Mouse (Mus musculus) T-helper 17 cell (primary cell): ENCODE data around the gene Ptprn2.

ENCODE experiments used
- in situ Hi-C, 2 experiments: fragments of 300-600 bp; cut with MboI, MseI; formaldehyde crosslinking; loops; 1 replicate in 1 of 2; 2 replicates in 1 of 2; pipeline ENCODE4 v1.15.1; 2025; ENCODE audit warnings: high pct_unique_total_duplicates in 2 of 2

Ptprn2 gene

GRCm38 (mm10) chr12:116873866-116874585 is 388.5 kb downstream of the Ptprn2 start:
- in situ Hi-C loops, result no loop called here

GRCm38 (mm10) chr12:116887496-116888281 is 402.2 kb downstream of the Ptprn2 start:
- in situ Hi-C loops, result no loop called here

- in situ Hi-C loops, result no loop called here
Measured at GRCm38 (mm10) chr12:116888856-116889255, 403.3 kb downstream of the Ptprn2 start.

GRCm38 (mm10) chr12:116892584-116892983 is 407.1 kb downstream of the Ptprn2 start:
- in situ Hi-C loops, result no loop called here

GRCm38 (mm10) chr12:116896651-116897050 is 411.1 kb downstream of the Ptprn2 start:
- in situ Hi-C loops, result no loop called here

GRCm38 (mm10) chr12:116901773-116902172 is 416.3 kb downstream of the Ptprn2 start:
- in situ Hi-C loops, result no loop called here

- in situ Hi-C loops, result no loop called here
Measured at GRCm38 (mm10) chr12:116907424-116907823, 421.9 kb downstream of the Ptprn2 start.

GRCm38 (mm10) chr12:116908668-116909067 is 423.1 kb downstream of the Ptprn2 start:
- in situ Hi-C loops, result no loop called here

- in situ Hi-C loops, result no loop called here
Measured at GRCm38 (mm10) chr12:116916776-116917175, 431.3 kb downstream of the Ptprn2 start.

- in situ Hi-C loops, result no loop called here
Measured at GRCm38 (mm10) chr12:116919185-116919584, 433.7 kb downstream of the Ptprn2 start.

- in situ Hi-C loops, result no loop called here
Measured at GRCm38 (mm10) chr12:116919691-116920526, 434.4 kb downstream of the Ptprn2 start.

- in situ Hi-C loops, result no loop called here
Measured at GRCm38 (mm10) chr12:116927115-116927514, 441.6 kb downstream of the Ptprn2 start.

GRCm38 (mm10) chr12:116927516-116927915 is 442.0 kb downstream of the Ptprn2 start:
- in situ Hi-C loops, result no loop called here

- in situ Hi-C loops, result loop anchor here in 1 of 2 experiments (10.0 kb wide), 1 partner anchor 154 kb away; no protein-coding TSS in a partner anchor
Measured at GRCm38 (mm10) chr12:116938158-116938854, 452.8 kb downstream of the Ptprn2 start.

GRCm38 (mm10) chr12:116943883-116944282 is 458.4 kb downstream of the Ptprn2 start:
- in situ Hi-C loops, result no loop called here

GRCm38 (mm10) chr12:116948151-116948928 is 462.8 kb downstream of the Ptprn2 start:
- in situ Hi-C loops, result no loop called here

- in situ Hi-C loops, result no loop called here
Measured at GRCm38 (mm10) chr12:116949726-116950125, 464.2 kb downstream of the Ptprn2 start.

- in situ Hi-C loops, result no loop called here
Measured at GRCm38 (mm10) chr12:116952452-116953205, 467.1 kb downstream of the Ptprn2 start.

GRCm38 (mm10) chr12:116959164-116959563 is 473.6 kb downstream of the Ptprn2 start:
- in situ Hi-C loops, result no loop called here

- in situ Hi-C loops, result no loop called here
Measured at GRCm38 (mm10) chr12:116963906-116964305, 478.4 kb downstream of the Ptprn2 start.
